Mouse (Mus musculus) limb, embryonic 10.5 days (tissue): ENCODE data around the gene Exoc3l2. TPM values are rescaled to one million over a fixed set of nuclear protein-coding genes. Genes with fewer than 3 reads are reported as not detected.

ENCODE experiments used
- polyA plus RNA-seq: library from polyadenylated mRNA; unstranded; fragments of >200 nt; fragmentation: Nextera tagmentation; extraction: Ambion mirVana; gene quantifications from 2 replicates; pipeline ENCODE4 v1.2.1, GENCODE M21; 2016

The Exoc3l2 gene
- polyA plus RNA-seq, 1 experiment from 2014 or later: 1.2 TPM

Other genes with a start within 250 kb of the Exoc3l2 start
- 45.7 and 48.7 TPM in 2 replicates for gene Opa3, start 235.0 kb upstream of the Exoc3l2 start, polyA plus RNA-seq
- 68.1 and 75.7 TPM in 2 replicates for gene Vasp, start 191.5 kb upstream of the Exoc3l2 start, polyA plus RNA-seq
- gene Ppm1n, start 183.3 kb upstream of the Exoc3l2 start, polyA plus RNA-seq: 0.16 and 0.39 TPM in 2 replicates
- 5.5 and 5.6 TPM in 2 replicates for gene Rtn2, start 180.7 kb upstream of the Exoc3l2 start, polyA plus RNA-seq
- gene Fosb, start 153.3 kb upstream of the Exoc3l2 start, polyA plus RNA-seq: 0.04 and 0.11 TPM in 2 replicates
- gene Ercc1, start 118.6 kb upstream of the Exoc3l2 start, polyA plus RNA-seq: 97.8 and 101 TPM in 2 replicates
- 28.3 and 31.4 TPM in 2 replicates for gene Cd3eap, start 103.8 kb upstream of the Exoc3l2 start, polyA plus RNA-seq
- 6.5 and 7.0 TPM in 2 replicates for gene Ppp1r13l, start 103.6 kb upstream of the Exoc3l2 start, polyA plus RNA-seq
- 25.6 and 26.6 TPM in 2 replicates for gene Ercc2, start 81.3 kb upstream of the Exoc3l2 start, polyA plus RNA-seq
- 3.3 and 4.4 TPM in 2 replicates for gene Klc3, start 59.2 kb upstream of the Exoc3l2 start, polyA plus RNA-seq
- gene Ckm, start 58.6 kb upstream of the Exoc3l2 start, polyA plus RNA-seq: not detected in 2 replicates
- 7.6 and 8.0 TPM in 2 replicates for gene Mark4, start 4.5 kb upstream of the Exoc3l2 start, polyA plus RNA-seq
- 2.3 and 2.4 TPM in 2 replicates for gene Bloc1s3, start 45.0 kb downstream of the Exoc3l2 start, polyA plus RNA-seq
- gene Trappc6a, start 45.1 kb downstream of the Exoc3l2 start, polyA plus RNA-seq: 74.0 and 90.5 TPM in 2 replicates
- 0.10 and 0.11 TPM in 2 replicates for gene Nkpd1, start 54.5 kb downstream of the Exoc3l2 start, polyA plus RNA-seq
- 25.9 and 27.2 TPM in 2 replicates for gene Ppp1r37, start 99.7 kb downstream of the Exoc3l2 start, polyA plus RNA-seq
- gene Zfp296, start 114.0 kb downstream of the Exoc3l2 start, polyA plus RNA-seq: 0.71 and 0.93 TPM in 2 replicates
- gene Gemin7, start 114.3 kb downstream of the Exoc3l2 start, polyA plus RNA-seq: 196 and 201 TPM in 2 replicates
- gene Clasrp, start 141.2 kb downstream of the Exoc3l2 start, polyA plus RNA-seq: 59.0 and 63.4 TPM in 2 replicates
- 3.8 and 4.2 TPM in 2 replicates for gene Relb, start 166.1 kb downstream of the Exoc3l2 start, polyA plus RNA-seq
- gene Clptm1, start 201.7 kb downstream of the Exoc3l2 start, polyA plus RNA-seq: 84.5 and 86.3 TPM in 2 replicates
- 0.28 TPM in 1 of 2 replicates, not detected in the other for gene Apoc2, start 214.6 kb downstream of the Exoc3l2 start, polyA plus RNA-seq
- not detected in 2 replicates for gene Gm44805, start 218.1 kb downstream of the Exoc3l2 start, polyA plus RNA-seq
- 0.06 TPM in 1 of 2 replicates, not detected in the other for gene Apoc4, start 218.1 kb downstream of the Exoc3l2 start, polyA plus RNA-seq
- gene Apoc1, start 229.3 kb downstream of the Exoc3l2 start, polyA plus RNA-seq: 3.0 and 4.8 TPM in 2 replicates
- gene Apoe, start 235.9 kb downstream of the Exoc3l2 start, polyA plus RNA-seq: 63.0 and 83.6 TPM in 2 replicates